Mouse (Mus musculus) urinary bladder, postnatal 0 days (tissue): ENCODE measurements around the gene Dusp3. TPM values are rescaled to one million over a fixed set of nuclear protein-coding genes. Genes with fewer than 3 reads are reported as not detected.

Experiments used
- polyA plus RNA-seq: library from polyadenylated mRNA; unstranded; fragments of >200 nt; fragmentation: Nextera tagmentation; extraction: Ambion mirVana; gene quantifications from 2 replicates; pipeline ENCODE4 v1.2.1, GENCODE M21; 2015

Gene Dusp3
- 38.7 and 42.9 TPM in 2 replicates for polyA plus RNA-seq

DNA sequence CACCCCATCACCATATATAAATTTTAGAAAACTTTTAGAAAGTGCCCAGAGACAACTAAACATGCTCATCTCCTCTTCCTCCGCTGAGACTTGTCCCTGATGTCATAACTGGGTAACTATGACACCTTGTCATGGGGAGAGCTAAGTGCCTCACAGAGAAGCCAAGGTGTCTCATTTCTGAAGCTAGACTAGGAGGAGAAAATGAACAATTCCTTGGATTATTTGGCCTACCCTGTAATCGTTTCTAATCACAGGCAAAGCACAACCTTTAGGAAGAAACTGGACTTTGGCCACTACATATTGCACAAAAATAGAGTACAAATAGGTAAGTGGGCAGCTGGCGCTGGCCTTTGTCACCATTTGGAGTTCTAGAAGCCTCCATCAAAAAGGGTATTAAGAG is at the start of gene Dusp3:
Gene Dusp3 (minus strand): TSS at position 101 of the 400 bp plus-strand sequence.

GRCm38 (mm10) chr11:102028087-102028816 is 41.4 kb upstream of the Dusp3 start, which contains the start of gene Mpp3:
Mpp3 (minus strand) TSS chr11:102028461.

DNA sequence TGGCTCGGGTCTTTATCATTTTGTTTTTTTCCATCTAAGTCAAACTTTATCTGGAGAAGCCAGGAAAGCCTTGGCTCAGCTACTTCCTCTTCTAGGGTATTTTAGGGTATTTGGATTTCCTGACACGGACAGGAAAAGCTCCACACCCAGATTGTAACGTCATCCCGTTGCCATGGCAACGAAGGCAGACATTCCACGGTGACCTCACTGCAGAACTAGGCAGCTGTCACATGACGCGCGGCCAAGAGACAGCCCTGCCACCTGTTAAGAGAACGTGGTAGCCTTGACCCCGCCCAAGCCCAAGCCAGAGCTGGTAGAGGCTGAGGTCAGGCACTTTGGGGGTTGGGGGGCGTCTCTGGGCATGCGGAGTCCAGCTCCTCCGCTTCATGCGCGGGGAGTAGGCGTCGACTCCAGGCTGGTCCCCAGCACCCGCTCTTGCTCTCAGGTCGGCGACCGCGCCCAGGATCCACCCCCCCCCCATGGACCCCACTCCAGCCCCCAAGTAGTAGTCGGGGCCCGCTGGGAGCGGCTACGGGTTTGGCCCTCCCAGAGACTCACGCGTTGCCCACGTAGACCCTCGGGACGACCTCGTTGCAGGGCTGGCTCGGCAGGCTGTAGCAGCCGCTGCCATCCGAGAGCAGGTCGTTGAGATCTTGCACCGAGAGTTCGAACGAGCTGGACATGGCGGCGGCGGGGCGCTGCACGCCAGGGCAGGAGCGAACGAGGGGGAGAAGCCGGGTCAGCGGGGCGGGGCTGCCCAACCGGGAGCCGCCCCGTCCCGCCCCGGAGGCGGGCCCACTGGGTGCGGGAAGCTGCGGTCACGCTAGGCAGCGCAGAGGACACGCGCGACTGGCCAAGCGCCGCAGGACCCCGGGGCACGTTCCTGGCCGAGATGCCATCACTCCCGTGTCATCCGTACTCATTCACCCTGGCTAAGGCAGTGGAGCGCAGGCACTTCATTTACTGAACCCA is 2.5 kb downstream of the Dusp3 start, which contains the start of gene Cfap97d1:
Gene Cfap97d1 (plus strand): TSS at position 226 of the 972 bp plus-strand sequence.

GRCm38 (mm10) chr11:101966965-101967614 is 19.7 kb downstream of the Dusp3 start, which contains the start of gene Sost:
Sost (minus strand) TSS chr11:101967015.

Other genes starting within 250 kb of the Dusp3 start
- 0.33 and 0.63 TPM in 2 replicates for gene Etv4, start 201.6 kb downstream of the Dusp3 start, polyA plus RNA-seq
- gene Meox1, start 92.6 kb downstream of the Dusp3 start, polyA plus RNA-seq, result 2.7 and 2.9 TPM in 2 replicates
- not detected in 2 replicates for gene Sost, start 20.0 kb downstream of the Dusp3 start, polyA plus RNA-seq
- gene Cfap97d1, start 2.7 kb downstream of the Dusp3 start, polyA plus RNA-seq, result not detected in 2 replicates
- 0.78 and 1.0 TPM in 2 replicates for gene Mpp3, start 41.4 kb upstream of the Dusp3 start, polyA plus RNA-seq
- 1.5 and 1.9 TPM in 2 replicates for gene Cd300lg, start 54.5 kb upstream of the Dusp3 start, polyA plus RNA-seq
- 2.7 and 3.5 TPM in 2 replicates for gene Mpp2, start 101.5 kb upstream of the Dusp3 start, polyA plus RNA-seq
- gene Ppy, start 114.3 kb upstream of the Dusp3 start, polyA plus RNA-seq, result not detected in 2 replicates
- gene Pyy, start 120.8 kb upstream of the Dusp3 start, polyA plus RNA-seq, result not detected in 2 replicates
- gene Nags, start 158.5 kb upstream of the Dusp3 start, polyA plus RNA-seq, result 0.08 TPM in 1 of 2 replicates, not detected in the other
- 14.0 and 15.3 TPM in 2 replicates for gene Tmem101, start 169.4 kb upstream of the Dusp3 start, polyA plus RNA-seq
- gene Lsm12, start 198.3 kb upstream of the Dusp3 start, polyA plus RNA-seq, result 88.2 and 95.7 TPM in 2 replicates
- gene G6pc3, start 202.6 kb upstream of the Dusp3 start, polyA plus RNA-seq, result 29.1 and 30.1 TPM in 2 replicates
- gene Hdac5, start 243.2 kb upstream of the Dusp3 start, polyA plus RNA-seq, result 27.9 and 31.5 TPM in 2 replicates